Mouse (Mus musculus) forebrain, embryonic 15.5 days (tissue): ENCODE measurements at regions not wholly inside any gene's neighbourhood (a gene's known extent, or its start where the extent isn't known, plus 50 kb on each side); places are given as distances from the start of the nearest gene placed in this dataset.

ENCODE experiments used
- ATAC-seq: fragments of 200-750 bp; cut with Nextera tagmentation; replicated peaks from 2 replicates; pipeline ENCODE4 v1.8.0; 2017; ENCODE audit warnings: mild to moderate bottlenecking, moderate TSS enrichment, moderate library complexity
- H3K27ac ChIP-seq: fragments of 300-500 bp; sonication (generic); replicated peaks from 2 replicates; pipeline ENCODE4 v1.5.1; 2015; ENCODE audit warnings: mild to moderate bottlenecking, inconsistent platforms
- H3K27me3 ChIP-seq: fragments of 300-500 bp; sonication (generic); 2 replicates; pipeline ENCODE4 v1.6.1; 2015; ENCODE audit warnings: inconsistent platforms
- H3K36me3 ChIP-seq: fragments of 300-500 bp; sonication (generic); 2 replicates; pipeline ENCODE4 v1.6.1; 2015; ENCODE audit warnings: mild to moderate bottlenecking, inconsistent platforms
- H3K4me1 ChIP-seq: fragments of 300-500 bp; sonication (generic); 2 replicates; pipeline ENCODE4 v1.6.1; 2015; ENCODE audit warnings: inconsistent platforms
- H3K4me2 ChIP-seq: fragments of 300-500 bp; sonication (generic); replicated peaks from 2 replicates; pipeline ENCODE4 v1.6.1; 2015; ENCODE audit warnings: mild to moderate bottlenecking, inconsistent platforms
- H3K4me3 ChIP-seq: fragments of 300-500 bp; sonication (generic); 2 replicates; pipeline ENCODE4 v1.5.1; 2015; ENCODE audit warnings: mild to moderate bottlenecking, inconsistent platforms
- H3K9ac ChIP-seq: fragments of 300-500 bp; sonication (generic); replicated peaks from 2 replicates; pipeline ENCODE4 v1.6.1; 2015; ENCODE audit warnings: mild to moderate bottlenecking, inconsistent platforms
- H3K9me3 ChIP-seq: fragments of 300-500 bp; sonication (generic); 2 replicates; pipeline ENCODE4 v1.6.1; 2016; ENCODE audit warnings: inconsistent platforms
- WGBS: fragments of 180-500 bp; shearing (Covaris S2); methylation state at CpG from one replicate; pipeline ENCODE4 v1.1.7; 2015; ENCODE audit warnings: mixed read lengths; 5-methylcytosine and 5-hydroxymethylcytosine counted together

DNA sequence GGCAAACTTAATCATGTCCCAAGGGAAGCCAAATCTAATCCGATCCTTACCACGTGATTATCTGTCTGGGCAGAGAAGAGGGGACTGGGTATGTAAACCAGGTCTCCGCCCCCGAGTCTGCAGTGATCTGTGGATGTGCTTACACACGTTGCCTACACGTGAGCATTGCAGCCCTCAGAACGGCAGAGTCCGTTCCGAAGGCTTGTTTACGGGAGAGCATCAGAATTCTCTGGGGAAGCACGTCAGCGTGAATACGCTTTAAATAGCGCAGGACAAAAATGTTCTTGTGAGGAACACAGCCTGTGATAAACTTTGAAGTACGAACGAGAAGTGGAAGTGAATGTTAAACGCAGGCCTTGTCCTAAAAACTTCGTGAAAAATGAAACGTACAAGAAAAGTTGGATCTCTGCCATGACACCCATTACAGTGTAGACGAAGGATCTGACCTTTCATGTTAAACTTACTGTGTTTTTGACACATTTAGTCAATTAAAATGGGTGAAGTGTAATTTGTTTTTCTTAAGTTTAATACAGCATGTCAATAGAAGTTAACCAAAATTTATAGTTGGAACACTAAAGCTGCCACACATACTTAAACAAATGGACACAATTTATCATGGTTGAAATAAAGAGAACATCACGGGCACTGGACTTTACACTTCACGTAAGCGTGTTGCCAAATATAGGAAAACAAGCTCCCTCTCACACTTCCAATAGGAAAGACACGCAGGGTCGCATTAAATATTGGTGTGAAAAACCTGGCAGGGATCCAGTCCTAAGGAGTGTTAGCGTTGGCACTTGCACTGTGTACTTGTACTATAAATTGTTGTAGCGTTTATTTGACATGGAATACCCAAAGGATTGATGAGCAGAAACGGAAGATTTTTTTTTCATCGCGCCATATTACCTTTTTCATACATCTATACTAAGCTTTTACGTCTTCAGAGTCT, 106.5 kb upstream of the Hand2 start:
- H3K9me3 ChIP-seq = no peaks in the 10 kb centered on the region
- H3K9ac ChIP-seq = no peak overlapping the region
- H3K4me1 ChIP-seq = no peaks in the 10 kb centered on the region
- H3K27me3 ChIP-seq = no peaks in the 10 kb centered on the region
- no peak overlapping the region for H3K4me2 ChIP-seq
- WGBS = 80% methylated on average over 31 of the region's 31 CpGs
- no peak overlapping the region for H3K4me3 ChIP-seq
- H3K27ac ChIP-seq = no peak overlapping the region
- ATAC-seq = no peak
- H3K36me3 ChIP-seq = no peaks in the 10 kb centered on the region

DNA sequence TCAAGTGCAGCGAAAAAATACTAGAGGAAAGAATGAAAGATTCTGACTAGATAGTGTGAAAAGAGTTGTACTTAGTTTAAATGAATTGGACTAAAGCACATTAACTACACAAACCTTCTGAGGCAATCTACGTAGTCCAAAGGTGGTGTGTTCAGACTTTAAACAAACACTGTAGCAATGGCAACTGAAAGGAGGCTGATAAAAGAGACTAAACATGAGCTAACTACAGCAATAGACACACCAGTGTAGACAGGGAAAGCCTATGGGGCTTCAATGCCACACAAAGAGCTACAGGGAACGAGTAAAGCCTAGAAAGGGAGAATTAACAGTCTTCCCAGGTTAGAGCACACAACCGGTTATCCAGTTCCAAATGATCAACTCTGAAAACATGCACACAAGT, 90.2 kb upstream of the Hand2 start:
- H3K9ac ChIP-seq = no peak overlapping the region
- ATAC-seq = no peak
- H3K9me3 ChIP-seq = no peaks in the 10 kb centered on the region
- H3K4me3 ChIP-seq = no peak overlapping the region
- H3K4me2 ChIP-seq = no peak overlapping the region
- no peaks in the 10 kb centered on the region for H3K36me3 ChIP-seq
- WGBS = 78% methylated on average over 4 of the region's 4 CpGs
- H3K27me3 ChIP-seq = no peaks in the 10 kb centered on the region
- H3K27ac ChIP-seq = no peak overlapping the region
- H3K4me1 ChIP-seq = no peaks in the 10 kb centered on the region

DNA sequence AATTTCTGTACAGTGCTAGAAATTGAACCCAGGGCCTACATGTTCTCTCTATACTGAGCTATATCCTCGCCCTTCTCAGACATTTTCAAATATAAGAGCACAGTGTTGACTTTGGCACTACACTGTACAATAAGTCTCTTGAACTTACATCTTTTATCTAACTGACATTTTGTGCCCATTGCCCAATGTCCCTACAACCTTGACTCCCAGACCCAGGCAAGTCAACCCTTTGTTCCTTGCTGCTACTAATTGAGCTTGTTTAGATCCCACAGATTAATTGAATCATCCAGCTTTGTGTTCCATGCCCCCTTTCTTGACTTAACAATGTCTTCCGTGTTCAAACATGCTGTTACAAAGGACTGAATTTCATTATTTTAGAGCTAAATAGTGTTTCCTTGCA, 78.5 kb upstream of the Hand2 start:
- H3K9ac ChIP-seq = no peak overlapping the region
- no peak overlapping the region for H3K27ac ChIP-seq
- ATAC-seq = no peak
- no peak overlapping the region for H3K4me3 ChIP-seq
- H3K36me3 ChIP-seq = no peaks in the 10 kb centered on the region
- H3K4me2 ChIP-seq = no peak overlapping the region
- WGBS = 63% methylated on average over 2 of the region's 2 CpGs
- no peaks in the 10 kb centered on the region for H3K4me1 ChIP-seq
- no peaks in the 10 kb centered on the region for H3K9me3 ChIP-seq
- H3K27me3 ChIP-seq = no peaks in the 10 kb centered on the region

DNA sequence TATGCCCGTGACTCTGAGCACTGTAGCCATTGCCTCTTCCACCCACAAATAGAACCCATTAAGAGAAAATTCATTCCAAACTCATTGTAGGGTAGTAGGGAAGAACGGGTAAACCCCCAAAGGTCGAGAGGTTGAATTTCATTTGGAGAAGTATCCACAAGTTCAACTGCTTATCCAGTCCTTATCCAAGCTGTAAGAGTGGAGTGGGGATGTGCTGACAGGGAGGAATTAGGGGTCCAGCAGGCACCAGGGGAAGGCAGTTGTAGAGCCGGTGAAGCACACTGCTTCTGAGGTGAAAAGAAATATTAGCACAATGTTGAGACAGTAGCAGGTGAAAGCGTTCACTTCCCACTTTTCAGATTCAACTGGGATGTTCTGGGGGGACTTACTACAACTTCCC, 71.7 kb upstream of the Hand2 start:
- H3K27me3 ChIP-seq = no peaks in the 10 kb centered on the region
- no peak overlapping the region for H3K27ac ChIP-seq
- no peaks in the 10 kb centered on the region for H3K4me1 ChIP-seq
- no peak overlapping the region for H3K9ac ChIP-seq
- no peaks in the 10 kb centered on the region for H3K36me3 ChIP-seq
- no peaks in the 10 kb centered on the region for H3K9me3 ChIP-seq
- ATAC-seq = no peak
- H3K4me2 ChIP-seq = no peak overlapping the region
- H3K4me3 ChIP-seq = no peak overlapping the region
- 87% methylated on average over 5 of the region's 5 CpGs for WGBS
